Mouse (Mus musculus) forebrain, postnatal 0 days (tissue): ENCODE measurements around the gene Maml3. TPM values are rescaled to one million over a fixed set of nuclear protein-coding genes. Genes with fewer than 3 reads are reported as not detected.

ENCODE experiments used
- ATAC-seq: fragments of 200-750 bp; cut with Nextera tagmentation; 2 replicates; pipeline ENCODE4 v1.8.0; 2017; ENCODE audit warnings: mild to moderate bottlenecking, moderate library complexity
- DNase-seq: peaks from one replicate; pipeline ENCODE4 v3.0.0-alpha.2; 2015
- H3K27ac ChIP-seq: fragments of 300-500 bp; sonication (generic); 2 replicates; pipeline ENCODE4 v1.5.1; 2014; ENCODE audit warnings: low read depth, mild to moderate bottlenecking, antibody characterized with exemption, low read length, moderate library complexity, mixed read lengths
- H3K27me3 ChIP-seq: fragments of 300-500 bp; sonication (generic); 2 replicates; pipeline ENCODE4 v1.6.1; 2014; ENCODE audit warnings: mild to moderate bottlenecking, low read length, mixed read lengths; ENCODE audit not compliant: insufficient read depth
- H3K36me3 ChIP-seq: fragments of 300-500 bp; sonication (generic); 2 replicates; pipeline ENCODE4 v1.6.1; 2014; ENCODE audit warnings: mild to moderate bottlenecking, moderate library complexity; ENCODE audit not compliant: insufficient read depth
- H3K4me1 ChIP-seq: fragments of 300-500 bp; sonication (generic); 2 replicates; pipeline ENCODE4 v1.6.1; 2014; ENCODE audit warnings: antibody characterized with exemption; ENCODE audit not compliant: insufficient read depth
- H3K4me2 ChIP-seq: fragments of 300-500 bp; sonication (generic); 2 replicates; pipeline ENCODE4 v1.6.1; 2014; ENCODE audit warnings: low read depth, mild to moderate bottlenecking, moderate library complexity
- H3K4me3 ChIP-seq: fragments of 300-500 bp; sonication (generic); 2 replicates; pipeline ENCODE4 v1.5.1; 2014; ENCODE audit warnings: low read depth, low read length, mixed read lengths
- H3K9ac ChIP-seq: fragments of 300-500 bp; sonication (generic); 2 replicates; pipeline ENCODE4 v1.6.1; 2014; ENCODE audit warnings: mild to moderate bottlenecking
- H3K9me3 ChIP-seq: fragments of 300-500 bp; sonication (generic); 2 replicates; pipeline ENCODE4 v1.6.1; 2016; ENCODE audit warnings: low read length
- CTCF ChIP-seq: sonication (generic); IDR thresholded peaks from 2 replicates; pipeline ENCODE4 v1.5.1; 2016; ENCODE audit warnings: antibody characterized with exemption, control low read depth, low read depth
- WGBS: fragments of 180-500 bp; shearing (Covaris S2); extraction: QIAGEN DNeasy Blood & Tissue Kit; methylation state at CpG from one replicate; pipeline ENCODE4 v1.1.7; 2014; 5-methylcytosine and 5-hydroxymethylcytosine counted together
- polyA plus RNA-seq: library from polyadenylated mRNA; unstranded; fragments of >200 nt; fragmentation: Nextera tagmentation; extraction: Ambion mirVana; gene quantifications from 2 replicates; pipeline ENCODE4 v1.2.1, GENCODE M21; 2015
- total RNA-seq: library from RNA; depleted of rRNA; stranded (reverse); fragments of >200 nt; gene quantifications from 2 replicates; pipeline ENCODE4 v1.2.3, GENCODE M21; 2014

The Maml3 gene
- total and polyA plus RNA-seq, 2 experiments from 2014 or later = 3.1 to 14.9 TPM

GRCm38 (mm10) chr3:51659415-51659814 is 445.5 kb downstream of the Maml3 start:
- no peak for DNase-seq
- Histone ChIP-seq H3K9ac (no peak overlapping the region), H3K36me3 (no peaks in the 10 kb centered on the region), H3K4me1 (no peaks in the 10 kb centered on the region), H3K27me3 (no peaks in the 10 kb centered on the region), H3K9me3 (no peaks in the 10 kb centered on the region), H3K27ac (no peak overlapping the region), H3K4me2 (no peak overlapping the region), H3K4me3 (no peak overlapping the region)
- no peak for ATAC-seq
- 90% methylated on average over 5 of the region's 5 CpGs for WGBS
- TF ChIP-seq CTCF = no peak

DNA sequence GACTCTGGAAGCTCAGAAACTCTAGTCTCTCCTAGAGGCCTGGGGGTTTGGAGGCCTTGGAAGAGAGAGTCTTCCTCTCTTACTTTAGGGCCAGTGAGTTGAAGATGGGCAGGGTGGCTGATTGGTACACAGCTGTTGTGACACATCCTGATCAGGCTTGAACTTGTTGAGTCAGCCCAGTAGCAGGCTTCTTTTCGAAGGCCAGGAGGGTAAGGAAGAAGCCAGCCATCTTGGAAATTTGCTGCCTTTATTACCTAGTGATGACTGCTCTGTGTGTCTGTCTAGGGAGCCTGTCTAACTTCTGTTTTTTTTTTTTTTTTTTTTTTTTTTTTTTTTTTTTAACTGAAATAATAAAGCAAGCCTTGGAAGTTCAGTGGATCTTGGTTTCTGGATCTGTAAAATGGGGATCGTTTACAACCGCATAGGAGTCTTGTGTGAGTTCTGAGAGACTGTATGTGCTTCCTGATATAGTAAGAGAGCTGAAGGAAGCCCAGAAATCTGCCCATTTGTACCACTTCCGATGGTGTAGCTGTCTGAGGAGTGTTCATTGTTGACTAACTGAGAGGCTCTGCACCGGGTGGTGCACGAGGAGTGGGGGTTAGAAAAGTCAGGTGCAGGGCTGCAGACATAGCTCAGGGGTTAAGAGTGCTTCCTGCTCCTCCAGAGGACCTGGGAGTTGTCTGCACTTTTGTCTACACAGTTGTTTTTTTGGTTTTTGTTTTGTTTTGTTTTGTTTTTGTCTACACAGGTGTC is 450.4 kb downstream of the Maml3 start:
- ATAC-seq (no peak), DNase-seq (no peak)
- no peak overlapping the region for H3K4me2 ChIP-seq
- no peaks in the 10 kb centered on the region for H3K36me3 ChIP-seq
- H3K4me1 ChIP-seq = no peaks in the 10 kb centered on the region
- H3K27me3 ChIP-seq = no peaks in the 10 kb centered on the region
- WGBS = 86% methylated on average over 6 of the region's 6 CpGs
- TF ChIP-seq CTCF = no peak
- no peak overlapping the region for H3K4me3 ChIP-seq
- no peak overlapping the region for H3K27ac ChIP-seq
- no peaks in the 10 kb centered on the region for H3K9me3 ChIP-seq
- no peak overlapping the region for H3K9ac ChIP-seq

- no peak overlapping the region for H3K9ac ChIP-seq
- H3K27me3 ChIP-seq = no peaks in the 10 kb centered on the region
- H3K4me1 ChIP-seq = 0 out of 2 replicates have a peak, but pooled peaks cover 5% of the 10 kb centered on the region
- 8% methylated on average over 8 of the region's 9 CpGs for WGBS
- ATAC-seq (peak; percentile 21), DNase-seq (no peak)
- no peak for TF ChIP-seq CTCF
- H3K4me3 ChIP-seq = no peak overlapping the region
- H3K27ac ChIP-seq = no peak overlapping the region
- peak overlapping the region; percentile 23 for H3K4me2 ChIP-seq
- H3K36me3 ChIP-seq = no peaks in the 10 kb centered on the region
- H3K9me3 ChIP-seq = no peaks in the 10 kb centered on the region
Measured at GRCm38 (mm10) chr3:51652701-51653100, 452.2 kb downstream of the Maml3 start.

DNA sequence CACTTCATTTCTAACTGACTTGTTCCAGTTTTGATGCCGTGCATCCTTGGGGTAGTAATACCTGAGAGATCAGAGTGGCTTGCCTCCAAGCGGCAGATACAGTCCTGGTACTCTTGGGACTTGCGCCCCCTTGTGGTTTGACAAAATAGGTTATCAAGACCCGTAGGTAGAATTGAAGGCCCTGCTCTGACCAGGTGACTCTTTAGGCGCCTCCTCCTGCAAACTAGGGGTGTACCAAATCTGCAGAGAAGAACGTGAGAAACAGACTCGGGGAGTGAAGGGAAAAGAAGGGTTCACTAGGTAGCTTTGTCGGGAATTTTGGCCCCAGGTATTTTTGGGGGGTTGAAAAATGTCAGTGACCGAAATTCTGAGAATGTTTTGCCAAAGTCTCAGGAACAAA is 452.6 kb downstream of the Maml3 start:
- 3% methylated on average over 9 of the region's 9 CpGs for WGBS
- H3K9ac ChIP-seq = no peak overlapping the region
- no peak overlapping the region for H3K4me3 ChIP-seq
- DNase-seq (peak; percentile 85), ATAC-seq (peak; percentile 50; the same call in 1 of the 2 replicates)
- H3K27ac ChIP-seq = no peak overlapping the region
- H3K27me3 ChIP-seq = no peaks in the 10 kb centered on the region
- 0 out of 2 replicates have a peak, but pooled peaks cover 5% of the 10 kb centered on the region for H3K4me1 ChIP-seq
- no peaks in the 10 kb centered on the region for H3K9me3 ChIP-seq
- no peaks in the 10 kb centered on the region for H3K36me3 ChIP-seq
- TF ChIP-seq CTCF = peak; percentile 83
- peak overlapping the region; percentile 23 for H3K4me2 ChIP-seq

DNA sequence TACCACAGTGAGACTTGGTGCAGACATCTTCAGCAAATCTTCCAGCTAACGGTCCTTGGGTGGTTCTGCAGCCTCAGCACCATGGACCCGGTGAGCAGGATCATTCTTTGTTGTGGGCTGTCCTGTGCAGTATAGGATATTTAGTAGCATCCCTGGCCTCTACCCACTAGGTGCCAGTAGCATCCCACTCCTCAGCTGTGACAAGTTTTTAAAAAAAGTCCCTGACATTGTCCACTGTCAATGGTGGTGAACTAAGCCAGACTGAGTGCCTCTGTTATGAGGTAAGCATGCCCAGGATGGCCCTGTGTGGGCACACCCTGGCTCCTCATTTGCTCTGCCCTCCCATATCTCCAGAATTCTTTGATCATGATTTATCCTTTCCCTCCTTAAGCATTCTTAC is 453.7 kb downstream of the Maml3 start:
- 0 out of 2 replicates have a peak, but pooled peaks cover 5% of the 10 kb centered on the region for H3K4me1 ChIP-seq
- ATAC-seq (peak; percentile 58), DNase-seq (peak; percentile 70)
- no peaks in the 10 kb centered on the region for H3K27me3 ChIP-seq
- WGBS = 77% methylated on average over 2 of the region's 2 CpGs
- no peak overlapping the region for H3K4me3 ChIP-seq
- H3K9me3 ChIP-seq = no peaks in the 10 kb centered on the region
- no peaks in the 10 kb centered on the region for H3K36me3 ChIP-seq
- H3K9ac ChIP-seq = no peak overlapping the region
- no peak overlapping the region for H3K4me2 ChIP-seq
- TF ChIP-seq CTCF = peak; percentile 69
- H3K27ac ChIP-seq = no peak overlapping the region

- no peak overlapping the region for H3K27ac ChIP-seq
- no peaks in the 10 kb centered on the region for H3K36me3 ChIP-seq
- no peak for DNase-seq
- H3K9me3 ChIP-seq = no peaks in the 10 kb centered on the region
- ATAC-seq = no peak
- WGBS = 84% methylated on average over 8 of the region's 8 CpGs
- H3K27me3 ChIP-seq = no peaks in the 10 kb centered on the region
- 0 out of 2 replicates have a peak, but pooled peaks cover 5% of the 10 kb centered on the region for H3K4me1 ChIP-seq
- no peak for TF ChIP-seq CTCF
- H3K4me2 ChIP-seq = no peak overlapping the region
- H3K9ac ChIP-seq = no peak overlapping the region
- H3K4me3 ChIP-seq = no peak overlapping the region
Measured at GRCm38 (mm10) chr3:51649986-51650385, 454.9 kb downstream of the Maml3 start.

DNA sequence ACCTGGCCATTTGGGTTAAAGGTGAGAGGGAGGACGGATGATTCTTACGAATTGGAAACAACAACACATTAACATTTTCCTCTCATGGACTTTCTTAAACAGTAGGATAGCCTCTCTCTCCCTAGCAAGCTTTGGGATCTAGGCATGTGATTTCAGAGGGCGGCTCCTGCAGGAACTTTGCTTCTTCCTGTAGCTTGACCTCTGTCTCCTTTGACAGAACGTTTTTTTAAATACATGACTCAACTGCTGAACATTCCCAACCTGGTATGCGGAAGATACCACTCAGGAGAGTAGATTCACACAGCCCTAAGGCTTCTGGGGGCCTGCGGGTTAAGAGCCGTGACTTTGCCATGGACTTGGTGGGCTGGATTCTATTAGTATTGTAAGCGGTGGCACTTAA is 455.4 kb downstream of the Maml3 start:
- DNase-seq = no peak
- WGBS = 90% methylated on average over 8 of the region's 8 CpGs

More for the DNA sequence above, 455.4 kb downstream of the Maml3 start:
- no peaks in the 10 kb centered on the region for H3K27me3 ChIP-seq
- no peaks in the 10 kb centered on the region for H3K9me3 ChIP-seq
- no peak overlapping the region for H3K9ac ChIP-seq
- no peaks in the 10 kb centered on the region for H3K36me3 ChIP-seq
- TF ChIP-seq CTCF = no peak
- H3K4me2 ChIP-seq = no peak overlapping the region
- H3K27ac ChIP-seq = no peak overlapping the region
- ATAC-seq = no peak
- 0 out of 2 replicates have a peak, but pooled peaks cover 5% of the 10 kb centered on the region for H3K4me1 ChIP-seq
- no peak overlapping the region for H3K4me3 ChIP-seq
